Mouse (Mus musculus) gastrocnemius, postnatal 25 days (tissue): ENCODE results near the gene Dclre1b. TPM values are rescaled to one million over a fixed set of nuclear protein-coding genes. Genes with fewer than 3 reads are reported as not detected.

Source experiments
- DNase-seq: peaks from one replicate; pipeline ENCODE4 v3.0.0; 2022
- total RNA-seq, 2 experiments: library from RNA; stranded (reverse); gene quantifications; 1 replicate in 1 of 2; 2 replicates in 1 of 2; pipeline ENCODE4 v1.2.3; 2021

Gene Dclre1b
- total RNA-seq, 2 experiments from 2014 or later, result 2.8 to 5.0 TPM

- no peak for DNase-seq
Observed at GRCm38 (mm10) chr3:103773508-103773907, 35.7 kb downstream of the Dclre1b start.

GRCm38 (mm10) chr3:103772846-103773245, 36.4 kb downstream of the Dclre1b start:
- no peak for DNase-seq

- peak; percentile 72 for DNase-seq
Observed at GRCm38 (mm10) chr3:103771531-103772130, 37.6 kb downstream of the Dclre1b start.

GRCm38 (mm10) chr3:103766789-103767188, 42.5 kb downstream of the Dclre1b start:
- DNase-seq, result no peak

DNA sequence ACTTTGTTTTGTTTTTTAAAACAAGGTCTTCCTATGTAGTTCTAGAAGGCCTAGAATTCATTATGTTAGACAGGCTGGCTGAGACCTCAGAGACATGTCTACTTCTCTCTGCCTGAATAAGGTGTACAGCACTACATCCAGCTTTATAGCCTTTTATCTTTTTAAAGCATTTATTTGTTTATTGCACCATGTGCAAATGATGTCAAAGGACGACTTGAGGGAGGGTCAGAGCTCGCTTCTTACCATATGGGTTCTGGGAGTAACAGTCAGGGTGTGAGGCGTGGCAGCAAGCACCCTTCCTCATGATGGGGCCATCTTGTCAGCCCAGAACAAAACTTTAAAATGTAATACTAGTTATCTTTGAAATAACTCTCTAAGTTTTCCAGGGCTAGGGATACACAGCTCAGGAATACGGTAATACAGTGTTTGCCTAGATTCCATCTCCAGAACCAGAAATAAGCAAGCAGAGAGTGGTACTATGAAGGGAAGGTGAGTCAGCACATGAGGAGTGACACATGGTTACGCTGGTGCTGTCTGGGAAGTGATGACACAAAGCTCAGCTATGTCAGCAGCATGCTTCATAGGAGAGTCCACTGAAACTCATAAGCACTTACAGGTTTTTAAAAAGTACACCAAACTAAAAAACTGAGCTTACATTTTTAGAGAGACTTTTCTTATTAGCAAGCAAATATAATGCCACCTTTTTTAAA, 49.8 kb downstream of the Dclre1b start:
- no peak for DNase-seq

DNA sequence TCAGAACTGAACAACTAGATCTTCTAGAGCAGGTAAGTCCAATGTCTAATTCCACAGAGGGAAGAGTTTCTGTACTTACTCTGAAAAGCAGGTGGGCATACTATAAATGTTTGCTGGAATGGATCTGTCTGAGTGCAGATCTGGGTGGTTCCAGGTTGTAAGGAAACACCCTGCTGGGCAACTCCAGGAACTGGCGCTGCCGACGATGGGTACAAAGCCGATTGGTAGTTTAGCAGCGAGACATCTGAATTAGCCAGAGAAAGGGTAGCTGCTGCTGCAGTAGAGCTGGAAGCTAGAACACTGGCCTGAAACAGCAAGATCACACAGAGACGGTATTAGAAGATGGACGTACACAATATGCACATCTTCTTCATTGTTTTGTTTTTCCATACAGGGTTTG, 50.8 kb downstream of the Dclre1b start:
- no peak for DNase-seq

GRCm38 (mm10) chr3:103756920-103757319, 52.3 kb downstream of the Dclre1b start:
- no peak for DNase-seq

DNA sequence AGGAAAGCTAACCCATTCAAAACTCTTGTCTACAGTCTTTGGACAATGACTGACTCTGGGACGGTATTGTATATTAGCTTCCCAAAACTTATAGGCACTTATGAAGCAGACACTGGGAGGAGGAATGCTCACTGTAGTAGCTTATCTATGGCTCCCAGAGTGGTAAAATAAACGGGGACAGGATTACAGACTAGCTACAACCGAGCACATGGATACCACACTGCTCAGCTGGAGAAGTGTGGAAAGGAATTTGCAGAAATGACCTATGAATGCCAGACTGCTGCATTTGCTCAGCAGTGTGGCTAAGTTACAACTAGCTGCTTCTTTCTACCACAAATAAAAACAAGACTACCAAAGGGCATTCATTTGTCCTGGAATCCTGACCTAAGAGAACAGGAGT, 53.9 kb downstream of the Dclre1b start:
- no peak for DNase-seq

GRCm38 (mm10) chr3:103751558-103751957, 57.7 kb downstream of the Dclre1b start:
- DNase-seq, result no peak

Other genes with a start within 250 kb of the Dclre1b start
- not detected for gene Syt6, start 234.2 kb downstream of the Dclre1b start, total RNA-seq
- 1 to 10 TPM in 1 of 2 experiments, not detected in 1; 4.3 TPM for gene Atg4a-ps, start 163.4 kb downstream of the Dclre1b start, total RNA-seq
- 1 to 10 TPM; 5.2 TPM for gene Olfml3, start 71.4 kb downstream of the Dclre1b start, total RNA-seq
- not detected for gene Gm10964, start 70.1 kb downstream of the Dclre1b start, total RNA-seq
- gene Hipk1, start 17.9 kb downstream of the Dclre1b start, total RNA-seq, result 10 to 100 TPM; 53.5 to 56.8 TPM
- gene Ap4b1, start 76 bp upstream of the Dclre1b start, total RNA-seq, result 10 to 100 TPM in 1 of 2 experiments, 1 to 10 TPM in 1; 7.0 to 11.5 TPM
- under 1 TPM; 0.29 to 0.43 TPM for gene Gm43064, start 129 bp upstream of the Dclre1b start, total RNA-seq
- gene Bcl2l15, start 23.2 kb upstream of the Dclre1b start, total RNA-seq, result under 1 TPM; 0.56 to 0.70 TPM
- under 1 TPM; 0.20 to 0.80 TPM for gene Ptpn22, start 50.4 kb upstream of the Dclre1b start, total RNA-seq
- 1 to 10 TPM; 5.3 to 5.4 TPM for gene Rsbn1, start 104.7 kb upstream of the Dclre1b start, total RNA-seq
- gene Phtf1, start 158.7 kb upstream of the Dclre1b start, total RNA-seq, result 1 to 10 TPM; 4.2 to 5.8 TPM